Mouse (Mus musculus): ENCODE results near the gene Zfp689. TPM values are rescaled to one million over a fixed set of nuclear protein-coding genes. Genes with fewer than 3 reads are reported as not detected.
A peak's percentile ranks its signal among the peaks of the same experiment; 100 is the strongest.

Gene Zfp689
- polyA plus RNA-seq, 1 experiment = 2.1 TPM

GRCm38 (mm10) chr7:127476336-127476735, 27.4 kb upstream of the Zfp689 start:
- H3ac ChIP-seq (ENCODE audit: control insufficient read depth, insufficient read length) = no peak overlapping the region
- peaks cover 40% of the 10 kb centered on the region for H3K79me2 ChIP-seq (ENCODE audit: control insufficient read depth, insufficient read depth)
- H3K4me2 ChIP-seq (ENCODE audit: low read depth) = peak overlapping the region; percentile 99
- no peak overlapping the region for H3K4me3 ChIP-seq
- H3K36me3 ChIP-seq (ENCODE audit: control insufficient read depth, insufficient read depth) = peaks cover 29% of the 10 kb centered on the region
- TF ChIP-seq POLR2AphosphoS2 (IDR thresholded peaks at IDR 0.05; ENCODE audit: insufficient read length, low read depth) (peak; percentile 21), SRF (IDR thresholded peaks at IDR 0.05; ENCODE audit: control insufficient read depth, insufficient read length, low read depth) (no peak)
- no peaks in the 10 kb centered on the region for H3K27me3 ChIP-seq (ENCODE audit: control insufficient read depth, insufficient read depth, insufficient read length)

GRCm38 (mm10) chr7:127475186-127475740, 26.3 kb upstream of the Zfp689 start:
- Histone ChIP-seq H3K79me2 (ENCODE audit: control insufficient read depth, insufficient read depth) (peaks cover 30% of the 10 kb centered on the region), H3K36me3 (ENCODE audit: control insufficient read depth, insufficient read depth) (peaks cover 29% of the 10 kb centered on the region), H3K4me2 (ENCODE audit: low read depth) (no peak overlapping the region), H3ac (ENCODE audit: control insufficient read depth, insufficient read length) (no peak overlapping the region), H3K4me3 (no peak overlapping the region), H3K27me3 (ENCODE audit: control insufficient read depth, insufficient read depth, insufficient read length) (no peaks in the 10 kb centered on the region)
- no peak for TF ChIP-seq CEBPB (IDR thresholded peaks at IDR 0.05; ENCODE audit: insufficient read depth, poor library complexity, severe bottlenecking)
- no peak for TF ChIP-seq POLR2A (IDR thresholded peaks at IDR 0.05; ENCODE audit: insufficient read length, low read depth)
- no peak for TF ChIP-seq MYOD1 (IDR thresholded peaks at IDR 0.05; ENCODE audit: control insufficient read depth in 1 of 3, insufficient read length in 2 of 3, low read depth in 2 of 3)
- no peak for TF ChIP-seq REST (IDR thresholded peaks at IDR 0.05; ENCODE audit: insufficient read depth, insufficient read length)
- TF ChIP-seq MAX (IDR thresholded peaks at IDR 0.05; ENCODE audit: low read depth) = no peak
- TF ChIP-seq POLR2AphosphoS2 (IDR thresholded peaks at IDR 0.05; ENCODE audit: insufficient read length, low read depth) = no peak
- TF ChIP-seq E2F4 (IDR thresholded peaks at IDR 0.05; ENCODE audit: insufficient read depth) = no peak

GRCm38 (mm10) chr7:127474378-127475070, 25.6 kb upstream of the Zfp689 start:
- no peaks in the 10 kb centered on the region for H3K27me3 ChIP-seq (ENCODE audit: control insufficient read depth, insufficient read depth, insufficient read length)
- no peak overlapping the region for H3K4me3 ChIP-seq
- H3ac ChIP-seq (ENCODE audit: control insufficient read depth, insufficient read length) = no peak overlapping the region
- no peak overlapping the region for H3K4me2 ChIP-seq (ENCODE audit: low read depth)
- H3K36me3 ChIP-seq (ENCODE audit: control insufficient read depth, insufficient read depth) = peaks cover 29% of the 10 kb centered on the region
- peaks cover 28% of the 10 kb centered on the region for H3K79me2 ChIP-seq (ENCODE audit: control insufficient read depth, insufficient read depth)
- TF ChIP-seq REST (IDR thresholded peaks at IDR 0.05; ENCODE audit: insufficient read depth, insufficient read length) (no peak), E2F4 (IDR thresholded peaks at IDR 0.05; ENCODE audit: insufficient read depth) (no peak), MAX (IDR thresholded peaks at IDR 0.05; ENCODE audit: low read depth) (no peak), USF1 (IDR thresholded peaks at IDR 0.05; ENCODE audit: low read depth) (no peak)

- H3K4me3 ChIP-seq = no peak overlapping the region
- H3K36me3 ChIP-seq (ENCODE audit: control insufficient read depth, insufficient read depth) = peaks cover 29% of the 10 kb centered on the region
- no peak overlapping the region for H3ac ChIP-seq (ENCODE audit: control insufficient read depth, insufficient read length)
- no peak overlapping the region for H3K4me2 ChIP-seq (ENCODE audit: low read depth)
- TF ChIP-seq POLR2A (IDR thresholded peaks at IDR 0.05; ENCODE audit: insufficient read length, low read depth) = no peak
- TF ChIP-seq E2F4 (IDR thresholded peaks at IDR 0.05; ENCODE audit: insufficient read depth) = no peak
- no peak for TF ChIP-seq CEBPB (IDR thresholded peaks at IDR 0.05; ENCODE audit: insufficient read depth, poor library complexity, severe bottlenecking)
- no peak for TF ChIP-seq MAX (IDR thresholded peaks at IDR 0.05; ENCODE audit: low read depth)
- no peak for TF ChIP-seq REST (IDR thresholded peaks at IDR 0.05; ENCODE audit: insufficient read depth, insufficient read length)
- TF ChIP-seq TCF3 (IDR thresholded peaks at IDR 0.05; ENCODE audit: insufficient read length, low read depth) = no peak
- TF ChIP-seq TCF12 (IDR thresholded peaks at IDR 0.05; ENCODE audit: insufficient read depth, poor library complexity, severe bottlenecking) = no peak
- TF ChIP-seq SRF (IDR thresholded peaks at IDR 0.05; ENCODE audit: control insufficient read depth, insufficient read length, low read depth) = no peak
- TF ChIP-seq POLR2AphosphoS2 (IDR thresholded peaks at IDR 0.05; ENCODE audit: insufficient read length, low read depth) = no peak
- no peak for TF ChIP-seq USF1 (IDR thresholded peaks at IDR 0.05; ENCODE audit: low read depth)
- TF ChIP-seq MYOD1 (IDR thresholded peaks at IDR 0.05; ENCODE audit: control insufficient read depth in 1 of 3, insufficient read length in 2 of 3, low read depth in 2 of 3) = no peak
- no peak for TF ChIP-seq MYOG (IDR thresholded peaks at IDR 0.05; ENCODE audit: control insufficient read depth in 1 of 3, insufficient read depth in 1 of 3, insufficient read length in 2 of 3, low read depth in 2 of 3)
- H3K79me2 ChIP-seq (ENCODE audit: control insufficient read depth, insufficient read depth) = peaks cover 31% of the 10 kb centered on the region
- no peaks in the 10 kb centered on the region for H3K27me3 ChIP-seq (ENCODE audit: control insufficient read depth, insufficient read depth, insufficient read length)
Measured at GRCm38 (mm10) chr7:127473705-127474104, 24.7 kb upstream of the Zfp689 start.

- Histone ChIP-seq H3K79me2 (ENCODE audit: control insufficient read depth, insufficient read depth) (peaks cover 44% of the 10 kb centered on the region), H3K36me3 (ENCODE audit: control insufficient read depth, insufficient read depth) (peaks cover 35% of the 10 kb centered on the region), H3K4me2 (ENCODE audit: low read depth) (peak overlapping the region; percentile 98), H3K4me3 (peak overlapping the region; percentile 98), H3K27me3 (ENCODE audit: control insufficient read depth, insufficient read depth, insufficient read length) (no peaks in the 10 kb centered on the region), H3ac (ENCODE audit: control insufficient read depth, insufficient read length) (peak overlapping the region; percentile 64)
- TF ChIP-seq TCF12 (IDR thresholded peaks at IDR 0.05; ENCODE audit: insufficient read depth, poor library complexity, severe bottlenecking) = no peak
- no peak for TF ChIP-seq MYOD1 (IDR thresholded peaks at IDR 0.05; ENCODE audit: control insufficient read depth in 1 of 3, insufficient read length in 2 of 3, low read depth in 2 of 3)
- TF ChIP-seq CEBPB (IDR thresholded peaks at IDR 0.05; ENCODE audit: insufficient read depth, poor library complexity, severe bottlenecking) = no peak
- TF ChIP-seq USF1 (IDR thresholded peaks at IDR 0.05; ENCODE audit: low read depth) = no peak
- TF ChIP-seq POLR2A (IDR thresholded peaks at IDR 0.05; ENCODE audit: insufficient read length, low read depth) = no peak
- no peak for TF ChIP-seq SRF (IDR thresholded peaks at IDR 0.05; ENCODE audit: control insufficient read depth, insufficient read length, low read depth)
- TF ChIP-seq TCF3 (IDR thresholded peaks at IDR 0.05; ENCODE audit: insufficient read length, low read depth) = no peak
- no peak for TF ChIP-seq POLR2AphosphoS2 (IDR thresholded peaks at IDR 0.05; ENCODE audit: insufficient read length, low read depth)
- TF ChIP-seq MAX (IDR thresholded peaks at IDR 0.05; ENCODE audit: low read depth) = no peak
- no peak for TF ChIP-seq REST (IDR thresholded peaks at IDR 0.05; ENCODE audit: insufficient read depth, insufficient read length)
- TF ChIP-seq E2F4 (IDR thresholded peaks at IDR 0.05; ENCODE audit: insufficient read depth) = no peak
- no peak for TF ChIP-seq MYOG (IDR thresholded peaks at IDR 0.05; ENCODE audit: control insufficient read depth in 1 of 3, insufficient read depth in 1 of 3, insufficient read length in 2 of 3, low read depth in 2 of 3)
Measured at GRCm38 (mm10) chr7:127472060-127472459, 23.1 kb upstream of the Zfp689 start.
